Mouse (Mus musculus) adrenal gland, adult 8-10 months (tissue): ENCODE results near the gene Tssc4. TPM values are rescaled to one million over a fixed set of nuclear protein-coding genes. Genes with fewer than 3 reads are reported as not detected.

Experiments used
- DNase-seq: peaks from one replicate; pipeline ENCODE4 v3.0.0; 2022
- total RNA-seq, 4 experiments: library from RNA; stranded (reverse); gene quantifications; 2 replicates each; pipeline ENCODE4 v1.2.4; 2022

Tssc4 gene
- total RNA-seq = 10 to 100 TPM; 26.5 to 36.9 (median 33.5) TPM

GRCm38 (mm10) chr7:143068882-143069591 is at the start of gene Tssc4:
Gene Tssc4, plus strand, starts transcription at chr7:143069249.
- peak; percentile 99 for DNase-seq

- no peak for DNase-seq
Observed at GRCm38 (mm10) chr7:143020040-143020439, 49.0 kb upstream of the Tssc4 start.

GRCm38 (mm10) chr7:143020764-143021163 is 48.3 kb upstream of the Tssc4 start:
- no peak for DNase-seq

GRCm38 (mm10) chr7:143021356-143022164 is 47.5 kb upstream of the Tssc4 start:
- no peak for DNase-seq

- no peak for DNase-seq
Observed at GRCm38 (mm10) chr7:143023499-143023898, 45.5 kb upstream of the Tssc4 start.

- no peak for DNase-seq
Observed at GRCm38 (mm10) chr7:143024293-143024692, 44.8 kb upstream of the Tssc4 start.

GRCm38 (mm10) chr7:143025496-143025895 is 43.6 kb upstream of the Tssc4 start:
- DNase-seq = no peak

GRCm38 (mm10) chr7:143027196-143027595 is 41.9 kb upstream of the Tssc4 start:
- DNase-seq = no peak

- DNase-seq = no peak
Observed at GRCm38 (mm10) chr7:143031816-143032215, 37.2 kb upstream of the Tssc4 start.

GRCm38 (mm10) chr7:143033581-143033980 is 35.5 kb upstream of the Tssc4 start:
- DNase-seq = no peak

GRCm38 (mm10) chr7:143034112-143034511 is 34.9 kb upstream of the Tssc4 start:
- DNase-seq = no peak

- no peak for DNase-seq
Observed at GRCm38 (mm10) chr7:143034519-143035450, 34.3 kb upstream of the Tssc4 start.

GRCm38 (mm10) chr7:143036787-143037186 is 32.3 kb upstream of the Tssc4 start:
- no peak for DNase-seq

- no peak for DNase-seq
Observed at GRCm38 (mm10) chr7:143037306-143037705, 31.7 kb upstream of the Tssc4 start.

- no peak for DNase-seq
Observed at GRCm38 (mm10) chr7:143038174-143038931, 30.7 kb upstream of the Tssc4 start.

GRCm38 (mm10) chr7:143040561-143040960 is 28.5 kb upstream of the Tssc4 start:
- DNase-seq = no peak

GRCm38 (mm10) chr7:143041138-143041822 is 27.8 kb upstream of the Tssc4 start:
- no peak for DNase-seq

- DNase-seq = peak; percentile 81
Observed at GRCm38 (mm10) chr7:143042089-143042488, 27.0 kb upstream of the Tssc4 start.

GRCm38 (mm10) chr7:143042897-143043300 is 26.1 kb upstream of the Tssc4 start:
- no peak for DNase-seq

GRCm38 (mm10) chr7:143044049-143044825 is 24.8 kb upstream of the Tssc4 start:
- DNase-seq = no peak
